Mouse (Mus musculus) neural tube, embryonic 12.5 days (tissue): ENCODE data around the gene St7l. TPM values are rescaled to one million over a fixed set of nuclear protein-coding genes. Genes with fewer than 3 reads are reported as not detected.

Experiments used
- polyA plus RNA-seq: library from polyadenylated mRNA; unstranded; fragments of >200 nt; fragmentation: Nextera tagmentation; extraction: Ambion mirVana; gene quantifications from 2 replicates; pipeline ENCODE4 v1.2.1, GENCODE M21; 2016

The St7l gene
- polyA plus RNA-seq, 1 experiment from 2014 or later = 43.2 TPM

Other genes with a start within 250 kb of the St7l start
- 17.9 and 21.3 TPM in 2 replicates for gene Slc16a1, start 225.3 kb upstream of the St7l start, polyA plus RNA-seq
- gene Ppm1j, start 82.9 kb upstream of the St7l start, polyA plus RNA-seq = 1.2 and 1.5 TPM in 2 replicates
- not detected in 2 replicates for gene Fam19a3, start 82.2 kb upstream of the St7l start, polyA plus RNA-seq
- gene Rhoc, start 75.6 kb upstream of the St7l start, polyA plus RNA-seq = 101 and 102 TPM in 2 replicates
- gene Mov10, start 45.4 kb upstream of the St7l start, polyA plus RNA-seq = 18.5 and 26.8 TPM in 2 replicates
- gene Capza1, start 500 bp downstream of the St7l start, polyA plus RNA-seq = 203 and 216 TPM in 2 replicates
- gene Wnt2b, start 97.9 kb downstream of the St7l start, polyA plus RNA-seq = 0.70 and 0.72 TPM in 2 replicates
- 60.0 and 61.5 TPM in 2 replicates for gene Cttnbp2nl, start 189.1 kb downstream of the St7l start, polyA plus RNA-seq
- not detected in 2 replicates for gene 4930564D02Rik, start 202.8 kb downstream of the St7l start, polyA plus RNA-seq